Mouse (Mus musculus) forebrain, embryonic 12.5 days (tissue): ENCODE data around the gene Iyd. TPM values are rescaled to one million over a fixed set of nuclear protein-coding genes. Genes with fewer than 3 reads are reported as not detected.
A peak's percentile ranks its signal among the peaks of the same experiment; 100 is the strongest.
"Not testable (repeated sequence)": the region's sequence is repeated elsewhere in the genome, so short reads cannot be mapped to it uniquely, and the experiment has no call there.

Source experiments
- ATAC-seq: fragments of 200-750 bp; cut with Nextera tagmentation; 2 replicates; pipeline ENCODE4 v1.8.0; 2017; ENCODE audit warnings: moderate TSS enrichment; ENCODE audit not compliant: low FRiP score
- H3K27ac ChIP-seq: fragments of 300-500 bp; sonication (generic); 2 replicates; pipeline ENCODE4 v1.5.1; 2016; ENCODE audit warnings: mild to moderate bottlenecking
- H3K27me3 ChIP-seq: fragments of 300-500 bp; sonication (generic); 2 replicates; pipeline ENCODE4 v1.6.1; 2016; ENCODE audit warnings: mild to moderate bottlenecking
- H3K36me3 ChIP-seq: fragments of 300-500 bp; sonication (generic); replicated peaks from 2 replicates; pipeline ENCODE4 v1.6.1; 2016; ENCODE audit warnings: mild to moderate bottlenecking
- H3K4me1 ChIP-seq: fragments of 300-500 bp; sonication (generic); 2 replicates; pipeline ENCODE4 v1.6.1; 2016
- H3K4me2 ChIP-seq: fragments of 300-500 bp; sonication (generic); 2 replicates; pipeline ENCODE4 v1.6.1; 2016; ENCODE audit warnings: mild to moderate bottlenecking, moderate library complexity
- H3K4me3 ChIP-seq: fragments of 300-500 bp; sonication (generic); replicated peaks from 2 replicates; pipeline ENCODE4 v1.5.1; 2016; ENCODE audit warnings: mild to moderate bottlenecking
- H3K9ac ChIP-seq: fragments of 300-500 bp; sonication (generic); 2 replicates; pipeline ENCODE4 v1.6.1; 2016; ENCODE audit warnings: mild to moderate bottlenecking
- H3K9me3 ChIP-seq: fragments of 300-500 bp; sonication (generic); 2 replicates; pipeline ENCODE4 v1.6.1; 2016
- WGBS: fragments of 180-500 bp; shearing (Covaris S2); methylation state at CpG from one replicate; pipeline ENCODE4 v1.1.7; 2016; 5-methylcytosine and 5-hydroxymethylcytosine counted together
- polyA plus RNA-seq: library from polyadenylated mRNA; unstranded; fragments of >200 nt; fragmentation: Nextera tagmentation; extraction: Ambion mirVana; gene quantifications from 2 replicates; pipeline ENCODE4 v1.2.1, GENCODE M21; 2016

Gene Iyd
- polyA plus RNA-seq, result not detected in 2 replicates

DNA sequence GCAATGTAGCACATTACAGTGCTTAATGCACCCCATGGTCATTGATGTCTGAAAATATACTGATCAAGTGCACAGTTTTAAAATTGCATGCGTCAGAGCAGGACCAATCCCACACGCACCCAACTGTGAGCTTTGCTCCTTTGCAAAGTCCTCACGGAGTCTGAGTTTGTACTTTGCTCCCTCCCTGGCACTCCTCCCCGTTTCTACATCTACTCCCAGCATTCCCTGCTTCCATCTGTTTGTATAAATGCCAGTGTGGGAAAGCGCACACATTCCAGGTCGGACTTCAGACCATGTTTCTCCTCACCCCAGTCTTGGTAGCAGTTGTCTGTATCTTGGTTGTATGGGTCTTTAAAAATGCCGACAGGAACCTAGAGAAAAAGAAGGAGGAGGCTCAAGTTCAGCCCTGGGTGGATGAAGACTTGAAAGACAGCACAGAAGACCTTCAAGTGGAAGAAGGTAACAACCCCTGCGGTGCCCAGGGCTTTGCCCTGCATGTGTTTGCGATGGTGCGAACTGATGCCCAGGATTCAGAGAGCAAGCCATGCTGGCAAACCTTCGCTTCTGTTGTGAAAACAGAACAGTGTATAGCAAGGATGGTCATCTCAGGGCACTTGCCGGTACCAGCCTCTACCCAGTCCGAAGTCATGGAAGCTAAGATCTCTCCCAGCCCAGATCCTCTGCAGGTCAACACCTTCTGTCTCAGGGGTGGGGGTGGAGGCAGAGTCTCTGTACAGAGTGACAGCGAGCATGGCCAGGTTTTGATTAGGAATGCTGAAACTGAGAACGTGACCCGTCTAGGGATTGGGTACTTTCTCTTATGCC, at the start of gene Iyd:
Gene Iyd, plus strand, starts transcription at position 238 of the 825 bp plus-strand sequence.
- Histone ChIP-seq H3K36me3 (no peaks in the 10 kb centered on the region), H3K4me2 (no peak within 1 kb of the TSS), H3K4me1 (0 out of 2 replicates have a peak, but pooled peaks cover 6% of the 10 kb centered on the region), H3K4me3 (no peak within 1 kb of the TSS), H3K9ac (no peak within 1 kb of the TSS), H3K27me3 (no peaks in the 10 kb centered on the region), H3K9me3 (no peaks in the 10 kb centered on the region), H3K27ac (no peak within 1 kb of the TSS)
- WGBS, result 82% methylated on average over 16 of the region's 16 CpGs
- ATAC-seq, result no peak

DNA sequence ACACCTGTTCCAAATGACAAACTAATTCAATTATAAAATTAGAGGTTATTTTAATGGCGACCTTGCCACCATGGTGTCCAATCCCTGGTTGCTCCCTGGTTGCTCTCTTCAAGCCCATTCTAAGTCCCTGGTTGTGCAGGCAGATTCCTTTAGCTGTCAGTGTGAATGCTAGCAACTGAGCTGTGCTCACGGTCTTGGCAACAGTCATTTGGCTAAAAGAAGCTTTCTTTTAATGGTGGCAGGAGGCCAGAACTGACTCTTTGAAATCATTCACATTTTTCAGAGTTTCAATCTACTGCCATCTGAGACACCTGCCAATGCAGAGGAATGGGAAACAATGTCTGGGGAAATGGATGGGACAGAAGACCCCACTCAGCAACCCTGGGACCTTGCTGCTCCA, 43.2 kb upstream of the Iyd start:
- Histone ChIP-seq H3K27ac (no peak overlapping the region), H3K4me2 (no peak overlapping the region), H3K36me3 (no peaks in the 10 kb centered on the region), H3K9ac (no peak overlapping the region), H3K4me1 (no peaks in the 10 kb centered on the region), H3K27me3 (no peaks in the 10 kb centered on the region), H3K9me3 (peaks cover 9% of the 10 kb centered on the region; the same call in 1 of the 2 replicates), H3K4me3 (no peak overlapping the region)
- 80% methylated on average over 2 of the region's 2 CpGs for WGBS
- ATAC-seq, result no peak

DNA sequence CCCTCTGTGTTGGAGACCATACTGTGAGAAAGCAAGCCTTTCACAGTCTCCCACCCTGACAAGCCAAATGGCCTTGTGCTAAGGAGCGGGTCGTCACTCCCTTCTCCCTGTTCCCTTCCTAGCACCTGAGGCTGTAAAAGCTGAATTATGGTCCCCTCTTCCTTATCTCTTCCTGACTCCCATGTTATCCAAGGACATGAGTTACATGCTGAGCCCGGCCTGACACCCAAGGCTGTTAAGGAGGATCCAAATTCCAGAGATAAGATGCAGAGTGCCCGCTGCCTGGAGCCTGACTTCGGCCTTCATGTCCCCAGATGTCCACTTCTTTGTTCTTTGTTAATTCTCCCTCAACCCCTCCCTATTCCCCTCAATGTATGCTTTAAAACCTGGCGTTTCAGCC, 39.2 kb upstream of the Iyd start:
- not testable (repeated sequence) for H3K4me3 ChIP-seq, ATAC-seq, H3K4me2 ChIP-seq, H3K9ac ChIP-seq, H3K4me1 ChIP-seq, H3K36me3 ChIP-seq, H3K27ac ChIP-seq, H3K27me3 ChIP-seq, H3K9me3 ChIP-seq
- 93% methylated on average over 6 of the region's 6 CpGs for WGBS

DNA sequence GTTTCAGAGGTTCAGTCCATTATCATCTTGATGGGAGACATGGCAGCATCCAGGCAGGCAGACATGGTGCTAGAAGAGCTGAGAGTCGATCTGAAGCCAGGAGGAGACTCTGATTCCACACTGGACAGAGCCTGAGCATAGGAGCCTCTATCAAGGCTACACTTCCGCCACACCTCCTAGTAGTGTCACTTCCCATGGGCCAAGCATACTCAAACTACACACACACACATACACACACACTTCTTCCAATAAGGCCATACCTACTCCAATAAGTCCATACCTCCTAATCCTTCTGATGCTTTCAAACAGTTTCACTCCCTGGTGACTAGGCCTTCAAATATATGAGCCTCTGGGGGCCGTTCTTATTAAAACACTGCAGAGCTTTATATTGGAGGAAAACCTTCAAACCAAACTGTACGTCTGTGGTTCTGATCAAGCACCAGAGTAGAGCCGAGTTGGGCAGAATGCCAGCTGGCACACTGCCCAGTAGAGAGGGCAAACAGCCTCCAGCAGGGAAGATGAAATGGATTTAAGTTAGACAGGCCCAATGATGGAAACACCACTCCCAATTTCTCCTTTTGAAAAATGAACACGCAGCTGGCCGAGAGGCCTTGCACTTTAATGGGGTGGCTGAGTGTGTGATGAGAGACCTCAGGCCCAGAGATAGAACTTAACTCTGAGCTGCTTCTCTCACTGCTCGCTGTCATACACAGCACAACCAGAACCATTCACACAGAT, 32.4 kb upstream of the Iyd start:
- peaks cover 12% of the 10 kb centered on the region for H3K4me1 ChIP-seq
- no peak overlapping the region for H3K9ac ChIP-seq
- no peak overlapping the region for H3K4me2 ChIP-seq
- WGBS, result 62% methylated on average over 8 of the region's 8 CpGs
- H3K27me3 ChIP-seq, result no peaks in the 10 kb centered on the region
- H3K9me3 ChIP-seq, result no peaks in the 10 kb centered on the region
- H3K4me3 ChIP-seq, result no peak overlapping the region
- no peak overlapping the region for H3K27ac ChIP-seq
- ATAC-seq, result peak; percentile 64; the same call in 1 of the 2 replicates
- no peaks in the 10 kb centered on the region for H3K36me3 ChIP-seq

DNA sequence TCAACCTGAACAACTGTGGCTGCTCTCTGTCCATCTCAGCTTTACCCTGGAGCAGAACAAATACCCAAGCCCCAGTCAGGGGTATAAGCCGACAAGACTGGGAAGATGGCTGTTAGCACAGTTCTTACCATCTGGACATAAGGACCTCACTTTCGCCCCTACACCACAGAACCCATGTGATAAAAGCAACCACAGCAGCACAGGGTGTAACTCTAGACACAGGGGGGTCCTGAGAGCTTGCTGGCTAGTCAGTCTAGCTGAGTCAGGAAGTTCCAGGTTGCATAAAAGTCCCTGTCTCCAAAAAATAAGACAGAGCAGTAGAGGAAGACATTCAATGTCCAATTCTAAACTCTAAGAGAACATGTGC, 31.8 kb upstream of the Iyd start:
- no peaks in the 10 kb centered on the region for H3K27me3 ChIP-seq
- WGBS, result 78% methylated on average over 2 of the region's 2 CpGs
- ATAC-seq, result no peak; the same call in 1 of the 2 replicates

DNA sequence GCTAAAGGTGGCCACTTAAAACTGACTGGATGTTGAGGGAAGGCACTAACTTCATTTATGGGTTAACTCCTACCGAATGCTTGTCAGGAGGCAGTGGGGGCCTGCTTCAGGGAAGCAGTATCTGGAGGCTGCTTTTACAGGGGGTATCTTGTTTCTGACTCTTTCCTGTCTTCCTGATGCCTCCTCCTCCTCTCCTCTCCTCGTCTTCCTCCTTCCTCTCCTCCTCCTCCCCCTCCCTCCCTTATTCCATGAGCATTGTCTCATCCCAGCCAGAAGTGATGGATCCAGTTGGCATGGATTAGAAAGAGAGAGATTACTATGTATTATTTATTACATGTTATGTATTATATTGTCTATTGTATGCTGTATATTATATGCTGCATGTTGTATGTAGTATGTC, 31.3 kb upstream of the Iyd start:
- no peak overlapping the region for H3K27ac ChIP-seq
- no peaks in the 10 kb centered on the region for H3K9me3 ChIP-seq
- H3K4me1 ChIP-seq, result peaks cover 12% of the 10 kb centered on the region
- ATAC-seq, result no peak
- no peak overlapping the region for H3K4me2 ChIP-seq
- H3K27me3 ChIP-seq, result no peaks in the 10 kb centered on the region
- H3K36me3 ChIP-seq, result no peaks in the 10 kb centered on the region
- no peak overlapping the region for H3K9ac ChIP-seq
- 80% methylated on average over 2 of the region's 2 CpGs for WGBS
- H3K4me3 ChIP-seq, result no peak overlapping the region

More for the DNA sequence above, 31.8 kb upstream of the Iyd start:
- Histone ChIP-seq H3K4me3 (no peak overlapping the region), H3K4me2 (no peak overlapping the region), H3K9ac (no peak overlapping the region), H3K9me3 (no peaks in the 10 kb centered on the region), H3K4me1 (peaks cover 12% of the 10 kb centered on the region), H3K36me3 (no peaks in the 10 kb centered on the region), H3K27ac (no peak overlapping the region)

DNA sequence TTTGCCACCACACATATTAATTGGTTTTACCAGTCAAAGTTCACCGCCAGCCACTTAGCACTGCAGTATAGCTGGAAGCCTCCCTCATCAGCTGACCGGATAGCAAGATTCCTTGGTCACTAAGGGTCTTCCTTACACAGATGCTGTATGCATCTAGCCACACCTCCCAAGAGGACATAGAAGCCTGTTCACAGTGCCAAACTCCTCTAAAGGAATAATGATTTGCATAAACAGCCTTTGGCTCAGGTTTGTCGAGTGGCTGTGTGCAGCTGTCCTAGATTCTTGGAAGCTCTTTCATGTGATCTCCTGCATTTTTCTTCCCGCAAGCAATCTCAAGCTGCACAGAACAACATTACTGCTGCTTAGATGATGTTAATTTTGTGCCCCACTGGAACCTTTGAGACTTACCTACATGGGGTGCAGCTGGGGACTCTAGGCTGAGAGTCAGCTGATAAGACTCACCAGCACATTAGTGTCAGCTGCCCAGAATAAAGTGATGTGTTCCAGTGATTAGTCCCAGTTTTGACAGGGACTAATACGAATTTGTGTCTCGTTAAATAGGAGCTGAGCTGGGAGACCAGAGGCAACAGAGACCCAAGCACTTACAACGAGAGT, 30.3 kb upstream of the Iyd start:
- 61% methylated on average over 7 of the region's 7 CpGs for WGBS
- H3K27me3 ChIP-seq, result no peaks in the 10 kb centered on the region
- H3K4me1 ChIP-seq, result peaks cover 12% of the 10 kb centered on the region
- no peak overlapping the region for H3K9ac ChIP-seq
- H3K36me3 ChIP-seq, result no peaks in the 10 kb centered on the region
- H3K4me2 ChIP-seq, result no peak overlapping the region
- no peak overlapping the region for H3K27ac ChIP-seq
- ATAC-seq, result no peak
- H3K4me3 ChIP-seq, result no peak overlapping the region
- H3K9me3 ChIP-seq, result no peaks in the 10 kb centered on the region

DNA sequence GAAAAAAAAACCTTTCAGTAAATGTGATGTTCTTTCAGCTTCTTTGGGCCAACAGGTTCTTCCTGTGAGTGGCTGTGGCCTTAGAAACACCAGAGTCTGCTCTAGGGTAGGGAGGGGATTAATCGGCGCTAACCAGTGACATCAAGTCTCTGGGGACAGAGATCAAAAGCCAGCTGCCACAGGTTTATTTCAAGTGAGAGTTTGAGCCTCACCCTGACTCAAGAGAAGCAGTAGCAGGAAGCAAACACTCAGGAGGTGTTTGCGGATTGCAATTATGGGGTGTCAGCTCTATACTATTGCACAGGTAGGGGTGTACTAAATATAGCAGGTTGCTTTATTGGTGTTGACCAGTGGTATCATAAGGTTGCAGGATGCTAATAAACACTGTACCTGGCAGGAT, 29.6 kb upstream of the Iyd start:
- WGBS, result 79% methylated on average over 3 of the region's 3 CpGs
- Histone ChIP-seq H3K4me1 (peaks cover 12% of the 10 kb centered on the region), H3K27me3 (no peaks in the 10 kb centered on the region), H3K9me3 (no peaks in the 10 kb centered on the region), H3K9ac (no peak overlapping the region), H3K4me3 (no peak overlapping the region), H3K27ac (no peak overlapping the region), H3K36me3 (no peaks in the 10 kb centered on the region), H3K4me2 (no peak overlapping the region)
- no peak for ATAC-seq

DNA sequence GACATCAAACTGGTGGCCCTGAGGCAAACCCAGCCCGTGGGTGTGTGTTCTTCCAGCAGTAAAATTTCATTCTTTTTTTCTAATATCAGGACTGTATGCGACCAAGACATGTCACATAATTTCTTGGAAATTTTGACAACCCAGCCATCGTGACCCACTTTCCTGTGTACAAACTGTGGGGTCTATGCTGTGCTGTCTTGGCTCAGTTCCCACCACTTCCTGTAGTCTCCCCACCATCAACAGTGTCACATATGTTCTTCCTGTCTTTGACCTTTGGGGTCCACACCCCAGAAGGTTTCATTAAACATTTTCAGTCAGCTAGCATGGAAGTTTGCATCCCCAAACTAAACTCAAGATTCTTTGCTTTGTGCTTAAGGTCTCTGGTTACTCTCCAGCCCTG, 28.6 kb upstream of the Iyd start:
- Histone ChIP-seq H3K9ac (no peak overlapping the region), H3K9me3 (no peaks in the 10 kb centered on the region), H3K4me3 (no peak overlapping the region), H3K27ac (no peak overlapping the region), H3K4me2 (no peak overlapping the region), H3K4me1 (peaks cover 12% of the 10 kb centered on the region), H3K36me3 (no peaks in the 10 kb centered on the region), H3K27me3 (no peaks in the 10 kb centered on the region)
- no peak for ATAC-seq
- 78% methylated on average over 3 of the region's 3 CpGs for WGBS

DNA sequence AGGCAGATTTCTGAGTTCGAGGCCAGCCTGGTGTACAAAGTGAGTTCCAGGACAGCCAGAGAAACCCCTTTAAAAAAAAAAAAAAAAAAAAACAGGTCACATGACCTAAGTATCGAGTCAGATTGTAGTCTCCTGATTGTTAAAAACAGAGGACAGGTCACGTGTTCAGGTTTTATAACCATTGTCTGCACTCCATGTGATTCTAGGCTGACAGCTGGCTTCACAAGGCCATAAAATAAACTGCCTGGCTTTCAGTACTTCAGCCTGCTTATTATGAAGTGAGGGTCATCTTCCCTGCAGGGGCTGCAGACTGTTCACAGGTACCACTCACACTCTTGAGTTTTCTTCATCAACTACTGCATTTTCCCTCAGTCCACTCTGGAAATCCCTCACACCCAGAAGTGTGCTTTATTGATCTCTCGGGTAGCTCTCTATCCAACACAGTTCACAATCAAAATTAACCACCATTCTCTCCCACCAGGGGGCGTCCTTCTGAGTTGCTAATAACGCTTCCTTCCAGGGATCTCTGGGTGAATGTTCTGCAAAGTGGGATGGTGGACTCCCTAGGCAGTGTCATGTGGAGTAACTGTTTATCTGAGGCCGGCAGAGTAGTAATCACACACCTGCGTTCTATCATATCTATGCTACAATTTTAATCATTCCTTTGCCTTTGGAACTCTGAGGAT, 27.3 kb upstream of the Iyd start:
- ATAC-seq, result no peak
- Histone ChIP-seq H3K4me2 (no peak overlapping the region), H3K4me3 (no peak overlapping the region), H3K27me3 (no peaks in the 10 kb centered on the region), H3K9me3 (no peaks in the 10 kb centered on the region), H3K9ac (no peak overlapping the region), H3K4me1 (peaks cover 10% of the 10 kb centered on the region), H3K36me3 (no peaks in the 10 kb centered on the region), H3K27ac (no peak overlapping the region)
- 68% methylated on average over 8 of the region's 8 CpGs for WGBS

DNA sequence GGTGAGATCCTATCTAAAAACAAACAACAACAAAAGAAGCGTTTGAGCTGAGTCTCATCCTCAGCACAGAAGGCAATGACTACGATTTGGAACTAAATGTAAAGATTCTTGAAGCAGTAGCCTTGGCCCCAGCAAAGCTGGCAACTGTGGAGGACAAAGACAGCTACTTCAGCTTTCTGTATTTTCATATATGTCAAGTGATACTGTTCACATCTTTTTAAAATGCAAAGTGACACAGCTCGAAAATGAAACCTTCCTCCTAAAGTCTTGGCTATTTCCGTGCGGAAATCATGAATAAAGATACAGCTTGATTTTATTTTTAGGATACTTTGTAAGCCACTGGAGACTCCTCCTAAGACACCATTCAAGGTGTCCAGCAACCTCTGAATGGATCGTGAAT, 26.1 kb upstream of the Iyd start:
- no peaks in the 10 kb centered on the region for H3K27me3 ChIP-seq
- no peaks in the 10 kb centered on the region for H3K9me3 ChIP-seq
- no peak overlapping the region for H3K9ac ChIP-seq
- H3K4me2 ChIP-seq, result no peak overlapping the region
- no peak overlapping the region for H3K4me3 ChIP-seq
- H3K27ac ChIP-seq, result no peak overlapping the region
- no peaks in the 10 kb centered on the region for H3K36me3 ChIP-seq
- 78% methylated on average over 6 of the region's 6 CpGs for WGBS
- H3K4me1 ChIP-seq, result peaks cover 5% of the 10 kb centered on the region
- ATAC-seq, result no peak

DNA sequence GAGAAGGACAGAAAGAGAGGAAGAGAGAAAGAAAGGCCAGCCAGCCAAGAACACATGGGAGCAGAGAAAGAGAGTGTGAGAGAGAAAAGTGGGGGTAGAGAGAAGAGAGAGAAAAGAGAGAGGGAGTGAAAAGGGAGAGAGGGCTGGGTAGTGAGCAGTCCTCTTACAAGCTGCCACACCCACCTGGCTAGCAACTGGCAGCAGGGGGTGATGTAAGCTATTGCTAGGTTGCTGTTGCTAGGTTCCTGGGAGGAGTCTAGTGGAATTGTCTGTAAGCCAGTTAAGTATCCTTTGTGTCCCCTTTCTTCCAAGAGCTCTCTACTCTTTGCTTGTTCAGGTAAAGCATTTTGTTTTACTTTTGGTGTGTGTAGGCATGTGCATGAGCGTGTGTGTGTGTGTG, 25.4 kb upstream of the Iyd start:
- 90% methylated on average over 1 of the region's 1 CpGs for WGBS
- H3K4me2 ChIP-seq, result no peak overlapping the region
- no peaks in the 10 kb centered on the region for H3K36me3 ChIP-seq
- H3K27ac ChIP-seq, result no peak overlapping the region
- ATAC-seq, result no peak
- no peaks in the 10 kb centered on the region for H3K27me3 ChIP-seq
- no peaks in the 10 kb centered on the region for H3K9me3 ChIP-seq
- H3K4me1 ChIP-seq, result peaks cover 5% of the 10 kb centered on the region
- H3K9ac ChIP-seq, result no peak overlapping the region
- no peak overlapping the region for H3K4me3 ChIP-seq
